In genomic region chr5:76416256-76416655, GRCm38 (mm10) we compare ENCODE assay signal across 25 mouse cellular contexts. TPM values are rescaled to one million over a fixed set of nuclear protein-coding genes. Genes with fewer than 3 reads are reported as not detected.
"Had no signal": no experiment of that assay in that cellular context is flagged by ENCODE, and none has a peak within 500 bp of the region (broad histone marks: within the 10 kb centered on the region; RNA-seq: fewer than 3 reads in every experiment).

No protein-coding gene starts in this region.

- H3K4me2 ChIP-seq: lung, embryonic 15.5 days; midbrain, embryonic 12.5 days; neural tube, embryonic 13.5 days; neural tube, embryonic 15.5 days had no signal

- H3K9ac ChIP-seq: liver, postnatal 0 days; lung, embryonic 15.5 days; midbrain, embryonic 12.5 days; neural tube, embryonic 13.5 days; neural tube, embryonic 15.5 days had no signal

- DNase-seq: liver, postnatal 0 days; lung, adult 2 months; lung, postnatal 14 days; lung, postnatal 36 days; midbrain, embryonic 14.5 days; retina, postnatal 1 day; right cerebral cortex, adult 18-20 months; right cerebral cortex, postnatal 25 days; right cerebral cortex, postnatal 4 days; spleen, adult 18-20 months; thymus, adult 2 months; thymus, postnatal 14 days; thymus, postnatal 36 days had no signal

- H3K27ac ChIP-seq: lung, embryonic 15.5 days; macrophage; midbrain, embryonic 12.5 days; neural tube, embryonic 13.5 days; neural tube, embryonic 15.5 days had no signal

- H3K27me3 ChIP-seq: lung, embryonic 15.5 days; midbrain, embryonic 12.5 days; neural tube, embryonic 13.5 days; neural tube, embryonic 15.5 days had no signal

- H3K9me3 ChIP-seq: lung, embryonic 15.5 days; midbrain, embryonic 12.5 days; neural tube, embryonic 13.5 days; neural tube, embryonic 15.5 days had no signal

- H3K4me1 ChIP-seq: megakaryocyte, embryonic 14.5 days; midbrain, embryonic 12.5 days; neural tube, embryonic 13.5 days; neural tube, embryonic 15.5 days had no signal

- H3K4me3 ChIP-seq: lung, embryonic 15.5 days; megakaryocyte, embryonic 14.5 days; midbrain, embryonic 12.5 days; myocyte; neural tube, embryonic 13.5 days; neural tube, embryonic 15.5 days had no signal

- ATAC-seq: liver, postnatal 0 days; lung, postnatal 0 days; midbrain, embryonic 16.5 days had no signal

- H3K36me3 ChIP-seq: lung, embryonic 15.5 days; midbrain, embryonic 12.5 days; neural tube, embryonic 13.5 days; neural tube, embryonic 15.5 days had no signal

RNA-seq across cellular contexts. Expression of gene Nmu, which starts 52.7 kb away (rescaled TPM):
- polyA plus RNA-seq: liver, postnatal 0 days; macrophage; midbrain, embryonic 12.5 days; midbrain, embryonic 14.5 days; midbrain, embryonic 16.5 days; myocyte; neural tube, embryonic 11.5 days; stomach, embryonic 14.5 days; testis, adult 2 months; thymus, adult 2 months had no signal
